Mouse (Mus musculus) CH12.LX (cell line): Measurements from ENCODE around the gene Ran.

Source experiments
- BHLHE40 ChIP-seq: IDR thresholded peaks from 2 replicates; pipeline ENCODE4 v1.6.1; 2011; ENCODE audit warnings: mild to moderate bottlenecking, low read depth, low read length, improper control_type of control experiment
- CTCF ChIP-seq, 2 experiments: IDR thresholded peaks in 1 of 2; conservative IDR thresholded peaks in 1 of 2; 2 replicates each; pipeline ENCODE4 v1.5.1; 2011 to 2012; ENCODE audit warnings: low read depth in 2 of 2, low read length in 2 of 2, improper control_type of control experiment in 1 of 2, inconsistent platforms in 1 of 2, mild to moderate bottlenecking in 1 of 2, moderate library complexity in 1 of 2
- EP300 ChIP-seq: IDR thresholded peaks from 2 replicates; pipeline ENCODE4 v1.6.1; 2011; ENCODE audit warnings: low read length, improper control_type of control experiment
- ETS1 ChIP-seq: conservative IDR thresholded peaks from 2 replicates; pipeline ENCODE4 v1.6.1; 2012; ENCODE audit warnings: low read depth, mild to moderate bottlenecking, inconsistent platforms, low read length, improper control_type of control experiment, moderate library complexity
- IRF4 ChIP-seq: IDR thresholded peaks from 2 replicates; pipeline ENCODE4 v1.6.1; 2014; ENCODE audit warnings: low read depth, mild to moderate bottlenecking, inconsistent platforms, low read length, improper control_type of control experiment
- MXI1 ChIP-seq: IDR thresholded peaks from 2 replicates; pipeline ENCODE4 v1.6.1; 2011; ENCODE audit warnings: mild to moderate bottlenecking, low read depth, low read length, improper control_type of control experiment
- MYC ChIP-seq: IDR thresholded peaks from 2 replicates; pipeline ENCODE4 v1.6.1; 2011; ENCODE audit warnings: low read depth, mild to moderate bottlenecking, improper control_type of control experiment, low read length
- POLR2A ChIP-seq: IDR thresholded peaks from 2 replicates; pipeline ENCODE4 v1.6.1; 2011; ENCODE audit warnings: low read depth, mild to moderate bottlenecking, improper control_type of control experiment, low read length
- POLR2AphosphoS2 ChIP-seq: IDR thresholded peaks from 2 replicates; pipeline ENCODE4 v1.6.1; 2011; ENCODE audit warnings: low read depth, low read length, improper control_type of control experiment
- RAD21 ChIP-seq: IDR thresholded peaks from 2 replicates; pipeline ENCODE4 v1.6.1; 2011; ENCODE audit warnings: low read depth, mild to moderate bottlenecking, low read length, improper control_type of control experiment, moderate library complexity
- TCF12 ChIP-seq: IDR thresholded peaks from 2 replicates; pipeline ENCODE4 v1.6.1; 2014; ENCODE audit warnings: low read depth, mild to moderate bottlenecking, inconsistent platforms, low read length, improper control_type of control experiment
- ZKSCAN1 ChIP-seq: IDR thresholded peaks from 2 replicates; pipeline ENCODE4 v1.6.1; 2012; ENCODE audit warnings: low read depth, inconsistent platforms, low read length, improper control_type of control experiment, borderline replicate concordance
- ZNF384 ChIP-seq: IDR thresholded peaks from 2 replicates; pipeline ENCODE4 v1.6.1; 2012; ENCODE audit warnings: low read depth, low read length, improper control_type of control experiment, inconsistent platforms

DNA sequence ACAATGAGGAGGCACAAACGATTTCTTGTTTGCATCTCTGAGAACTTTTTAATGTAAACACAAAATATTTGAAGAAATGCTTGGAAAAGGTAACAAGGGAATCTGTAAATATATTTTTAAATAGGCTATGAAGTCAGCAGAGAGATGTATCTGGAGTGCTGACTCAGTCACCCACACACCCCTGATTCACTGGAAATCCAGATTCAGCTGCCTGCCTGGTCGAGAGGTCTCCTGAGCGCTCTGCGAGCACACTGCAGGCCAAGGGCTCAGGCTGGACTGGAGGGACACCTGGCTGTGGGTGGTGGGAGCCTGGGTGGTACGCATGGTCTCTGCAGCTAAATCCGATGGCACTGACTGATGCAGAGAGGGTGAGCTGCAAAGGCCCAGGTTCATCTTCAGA lies 35.3 kb upstream of the Ran start:
- TF ChIP-seq CTCF (conservative IDR thresholded peaks at IDR 0.05 in 1 of 2, IDR thresholded peaks at IDR 0.05 in 1 of 2; ENCODE audit: low read depth in 2 of 2, low read length in 2 of 2) (no peak), RAD21 (no peak), ZKSCAN1 (no peak), POLR2AphosphoS2 (no peak), IRF4 (no peak), MXI1 (no peak), TCF12 (no peak), POLR2A (no peak), ZNF384 (no peak), BHLHE40 (no peak), MYC (no peak), ETS1 (no peak), EP300 (no peak)
